Mouse (Mus musculus): ENCODE results near the gene Pten. TPM values are rescaled to one million over a fixed set of nuclear protein-coding genes. Genes with fewer than 3 reads are reported as not detected.
"Not testable (repeated sequence)": the region's sequence is repeated elsewhere in the genome, so short reads cannot be mapped to it uniquely, and the experiment has no call there.

Gene Pten
- polyA plus RNA-seq, 1 experiment from 2014 or later, result 14.1 TPM

DNA sequence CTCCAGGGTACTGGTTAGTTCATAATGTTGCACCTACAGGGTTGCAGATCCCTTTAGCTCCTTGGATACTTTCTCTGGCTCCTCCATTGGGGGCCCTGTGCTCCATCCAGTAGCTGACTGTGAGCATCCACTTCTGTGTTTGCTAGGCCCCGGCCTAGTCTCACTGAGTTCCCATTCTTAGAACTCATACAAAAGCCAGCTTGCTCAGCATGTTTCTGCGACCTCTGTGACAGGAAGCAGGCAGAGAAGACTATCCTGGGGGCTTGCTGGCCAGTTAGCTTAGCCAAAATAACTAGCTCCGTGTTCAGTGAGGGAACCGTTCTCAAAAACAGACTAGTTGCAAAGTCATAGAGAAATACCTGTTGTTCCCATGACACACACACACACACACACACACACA lies 30.1 kb downstream of the Pten start:
- H3K4me3 ChIP-seq; H3K27ac ChIP-seq; H3K27me3 ChIP-seq; ATAC-seq (ENCODE audit: low FRiP score); H3K9me3 ChIP-seq (replicated peaks); H3K4me2 ChIP-seq (replicated peaks); H3K9ac ChIP-seq; H3K36me3 ChIP-seq: not testable (repeated sequence)
- WGBS, result 43% methylated on average over 4 of the region's 4 CpGs
- H3K4me1 ChIP-seq, result peaks cover 20% of the 10 kb centered on the region

DNA sequence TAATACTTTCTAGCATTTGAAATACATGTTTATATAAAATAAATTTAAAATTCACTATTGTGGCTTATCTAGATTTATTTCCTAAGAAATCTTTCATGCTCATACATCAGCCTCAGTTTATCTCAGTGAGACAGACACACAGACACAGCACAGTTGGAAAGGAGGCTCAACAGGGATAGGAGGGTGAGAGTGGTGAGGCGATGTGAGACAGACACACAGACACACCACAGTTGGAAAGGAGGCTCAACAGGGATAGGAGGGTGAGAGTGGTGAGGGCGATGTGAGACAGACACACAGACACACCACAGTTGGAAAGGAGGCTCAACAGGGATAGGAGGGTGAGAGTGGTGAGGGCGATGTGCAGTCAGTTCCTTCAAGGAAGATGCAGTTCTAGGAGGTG lies 30.7 kb downstream of the Pten start:
- not testable (repeated sequence) for H3K27me3 ChIP-seq; H3K9me3 ChIP-seq (replicated peaks); H3K27ac ChIP-seq; H3K9ac ChIP-seq; H3K4me2 ChIP-seq (replicated peaks); H3K4me3 ChIP-seq; ATAC-seq (ENCODE audit: low FRiP score); H3K36me3 ChIP-seq
- H3K4me1 ChIP-seq, result peaks cover 23% of the 10 kb centered on the region
- WGBS, result 83% methylated on average over 3 of the region's 3 CpGs

DNA sequence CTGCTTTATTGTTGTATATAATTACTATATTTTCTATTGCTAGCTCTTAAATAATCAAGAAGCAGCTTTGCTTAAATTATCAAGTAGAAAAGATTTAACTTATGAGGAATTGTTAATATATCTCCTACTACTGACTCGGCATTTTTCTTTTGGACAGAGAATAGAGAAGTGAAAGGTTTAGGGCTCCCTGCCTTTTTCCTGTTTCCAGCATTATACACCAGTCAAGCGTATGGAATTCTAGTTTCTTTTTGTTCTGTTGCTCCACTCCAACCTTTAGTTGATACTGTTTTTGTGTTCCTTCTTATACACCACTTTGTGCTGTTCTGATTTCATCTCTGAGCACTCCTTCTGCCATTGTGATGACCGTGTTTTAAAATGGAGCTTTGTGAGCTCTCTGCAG lies 32.2 kb downstream of the Pten start:
- Histone ChIP-seq H3K4me3 (no peak overlapping the region), H3K4me2 (replicated peaks) (no peak overlapping the region), H3K27ac (0 out of 2 replicates have a peak overlapping the region, but pooled peaks have one; percentile 35), H3K27me3 (no peaks in the 10 kb centered on the region), H3K4me1 (peaks cover 32% of the 10 kb centered on the region), H3K9me3 (replicated peaks) (no peaks in the 10 kb centered on the region), H3K36me3 (no peaks in the 10 kb centered on the region; the same call in 1 of the 2 replicates), H3K9ac (no peak overlapping the region)
- WGBS, result 50% methylated on average over 3 of the region's 3 CpGs
- no peak for ATAC-seq (ENCODE audit: low FRiP score)

DNA sequence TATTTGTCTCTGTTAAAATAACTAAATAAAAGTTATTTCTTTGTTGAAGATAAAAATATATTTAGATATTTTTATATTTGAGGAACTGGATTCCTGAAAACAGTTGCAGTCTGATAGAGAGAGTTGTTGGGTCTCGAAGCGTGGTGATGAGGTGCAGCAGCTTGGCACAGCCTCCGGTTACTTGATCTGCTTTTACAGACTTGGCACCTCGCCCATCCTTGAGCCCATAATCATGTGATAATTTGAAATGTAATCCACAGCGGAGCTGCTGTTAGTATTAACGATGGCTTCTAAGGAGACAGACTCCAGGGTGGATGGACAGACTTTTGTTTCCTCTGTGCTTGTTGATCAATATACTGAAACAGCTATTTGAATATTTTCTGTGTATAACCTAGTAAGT lies 35.3 kb downstream of the Pten start:
- no peak overlapping the region for H3K9ac ChIP-seq
- H3K27ac ChIP-seq, result no peak overlapping the region
- H3K4me3 ChIP-seq, result no peak overlapping the region
- H3K27me3 ChIP-seq, result no peaks in the 10 kb centered on the region
- peak; percentile 68 for ATAC-seq (ENCODE audit: low FRiP score)
- no peaks in the 10 kb centered on the region for H3K9me3 ChIP-seq (replicated peaks)
- 44% methylated on average over 6 of the region's 6 CpGs for WGBS
- peaks cover 35% of the 10 kb centered on the region for H3K4me1 ChIP-seq
- H3K36me3 ChIP-seq, result no peaks in the 10 kb centered on the region
- no peak overlapping the region for H3K4me2 ChIP-seq (replicated peaks)

DNA sequence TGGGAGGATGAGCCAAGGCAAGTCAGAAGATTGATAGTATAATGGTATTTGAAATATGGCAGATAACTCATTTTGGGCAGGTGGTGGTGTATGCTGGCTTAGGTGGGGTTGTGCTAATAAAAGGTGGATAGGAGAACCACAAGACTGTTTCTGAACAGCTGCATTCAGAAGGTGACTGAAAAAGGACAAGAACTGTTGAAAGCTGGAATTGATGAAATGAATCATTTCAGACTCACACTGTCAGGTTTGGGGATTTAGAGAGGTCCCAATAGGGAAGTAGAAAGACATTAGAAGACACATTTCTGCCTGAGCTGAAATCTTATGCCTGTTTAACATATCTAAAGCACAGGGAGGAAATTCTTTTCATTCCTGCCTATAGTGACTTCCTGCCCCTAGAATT lies 36.6 kb downstream of the Pten start:
- H3K27me3 ChIP-seq, result no peaks in the 10 kb centered on the region

DNA sequence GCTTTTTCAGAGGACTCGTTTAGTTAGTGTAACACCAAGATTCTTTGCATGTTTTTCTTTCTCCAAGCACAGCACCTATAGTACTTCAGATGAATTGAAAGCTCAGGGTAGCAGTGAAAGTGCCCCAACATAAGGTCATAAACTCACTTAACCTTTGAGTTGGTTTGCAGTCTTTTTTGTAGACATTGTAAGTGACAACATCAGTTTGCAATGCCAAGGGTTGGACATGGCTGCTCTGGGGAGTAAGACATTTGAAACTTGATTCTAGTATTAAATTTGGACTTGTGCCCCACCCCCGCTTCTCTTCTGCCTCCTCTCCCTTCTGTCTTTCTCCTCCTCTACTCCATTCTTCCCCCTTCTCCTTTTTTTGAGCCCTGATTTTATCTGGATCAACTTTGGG lies 43.3 kb downstream of the Pten start:
- Histone ChIP-seq H3K27ac (no peak overlapping the region), H3K27me3 (no peaks in the 10 kb centered on the region), H3K36me3 (peaks cover 7% of the 10 kb centered on the region; the same call in 1 of the 2 replicates), H3K9ac (no peak overlapping the region), H3K4me3 (no peak overlapping the region), H3K4me2 (replicated peaks) (no peak overlapping the region), H3K9me3 (replicated peaks) (no peaks in the 10 kb centered on the region), H3K4me1 (no peaks in the 10 kb centered on the region)
- WGBS, result 81% methylated on average over 2 of the region's 2 CpGs
- no peak for ATAC-seq (ENCODE audit: low FRiP score)

More for the DNA sequence above, 36.6 kb downstream of the Pten start:
- Histone ChIP-seq H3K4me3 (no peak overlapping the region), H3K4me1 (peaks cover 28% of the 10 kb centered on the region), H3K9ac (no peak overlapping the region), H3K9me3 (replicated peaks) (no peaks in the 10 kb centered on the region), H3K27ac (no peak overlapping the region), H3K4me2 (replicated peaks) (no peak overlapping the region), H3K36me3 (no peaks in the 10 kb centered on the region)
- no peak for ATAC-seq (ENCODE audit: low FRiP score)

DNA sequence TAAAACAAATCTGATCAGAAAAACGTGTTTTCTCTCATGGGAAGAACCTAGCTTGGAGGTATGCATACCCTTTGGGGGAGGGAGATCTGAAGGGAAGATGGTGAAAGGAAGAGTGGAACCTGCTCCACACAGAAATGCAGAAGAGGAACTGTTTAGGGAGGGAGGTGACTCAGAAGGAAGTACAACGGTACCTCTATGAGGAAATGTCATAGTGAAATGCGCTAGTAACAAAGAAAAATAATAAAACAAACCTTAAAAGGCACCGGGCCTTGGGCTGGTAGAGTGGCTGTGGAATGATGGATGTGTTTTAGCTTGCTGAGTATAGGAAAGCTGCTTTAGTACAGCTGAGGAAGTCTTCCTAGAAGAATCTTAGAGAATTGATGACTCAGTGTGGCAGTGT lies 47.4 kb downstream of the Pten start:
- Histone ChIP-seq H3K4me1 (no peaks in the 10 kb centered on the region), H3K4me3 (no peak overlapping the region), H3K27ac (no peak overlapping the region), H3K4me2 (replicated peaks) (no peak overlapping the region), H3K27me3 (no peaks in the 10 kb centered on the region), H3K9me3 (replicated peaks) (no peaks in the 10 kb centered on the region), H3K9ac (no peak overlapping the region), H3K36me3 (peaks cover 9% of the 10 kb centered on the region; the same call in 1 of the 2 replicates)
- WGBS, result 79% methylated on average over 4 of the region's 4 CpGs
- no peak for ATAC-seq (ENCODE audit: low FRiP score)

DNA sequence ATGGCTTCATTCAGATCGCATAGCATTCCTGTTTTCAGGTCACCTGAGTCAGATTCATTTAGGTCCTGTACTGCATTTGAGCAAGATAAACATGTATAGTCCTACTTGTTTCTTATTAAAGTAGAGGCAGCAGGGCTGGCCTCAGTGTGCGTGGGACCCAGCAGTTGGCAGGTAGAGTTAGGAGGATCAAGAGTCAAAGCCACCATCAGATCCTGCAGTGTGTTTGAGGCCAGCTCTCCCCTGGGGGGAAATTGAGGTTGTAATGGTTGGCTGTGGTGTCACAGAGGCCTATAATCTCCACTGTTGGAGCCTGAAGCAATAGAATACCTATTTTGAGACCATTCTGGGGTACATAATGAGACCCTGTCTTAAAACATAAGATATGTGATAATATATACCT lies 50.3 kb downstream of the Pten start:
- H3K36me3 ChIP-seq, result peaks cover 6% of the 10 kb centered on the region; the same call in 1 of the 2 replicates
- 96% methylated on average over 2 of the region's 2 CpGs for WGBS
- no peak for ATAC-seq (ENCODE audit: low FRiP score)
- no peak overlapping the region for H3K27ac ChIP-seq
- no peak overlapping the region for H3K4me3 ChIP-seq
- H3K4me2 ChIP-seq (replicated peaks), result no peak overlapping the region
- no peaks in the 10 kb centered on the region for H3K27me3 ChIP-seq
- H3K4me1 ChIP-seq, result no peaks in the 10 kb centered on the region
- H3K9ac ChIP-seq, result no peak overlapping the region
- H3K9me3 ChIP-seq (replicated peaks), result no peaks in the 10 kb centered on the region

DNA sequence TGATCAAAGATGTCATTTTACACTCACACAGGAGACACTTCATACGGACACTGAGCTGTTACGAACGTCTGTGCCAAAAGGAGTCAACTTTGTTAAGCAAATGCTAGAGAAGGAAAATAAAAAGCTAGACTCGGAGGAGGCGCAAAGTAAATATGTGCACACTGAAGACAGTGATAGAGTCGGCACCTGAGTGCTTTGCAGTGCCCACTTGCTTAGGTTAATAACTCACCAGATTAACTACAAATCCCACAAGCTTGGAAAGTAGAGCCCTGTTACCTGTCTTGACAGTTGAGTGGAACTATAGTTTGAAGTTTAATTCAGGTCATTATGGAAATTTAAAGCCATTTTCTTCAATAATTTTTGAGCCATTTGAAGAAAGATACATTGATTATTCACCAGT lies 51.4 kb downstream of the Pten start:
- H3K27ac ChIP-seq, result no peak overlapping the region
- no peak for ATAC-seq (ENCODE audit: low FRiP score)
- WGBS, result 85% methylated on average over 6 of the region's 6 CpGs
- no peaks in the 10 kb centered on the region for H3K9me3 ChIP-seq (replicated peaks)
- no peak overlapping the region for H3K9ac ChIP-seq
- no peak overlapping the region for H3K4me2 ChIP-seq (replicated peaks)
- peaks cover 6% of the 10 kb centered on the region; the same call in 1 of the 2 replicates for H3K36me3 ChIP-seq
- H3K4me3 ChIP-seq, result no peak overlapping the region
- H3K27me3 ChIP-seq, result no peaks in the 10 kb centered on the region
- H3K4me1 ChIP-seq, result no peaks in the 10 kb centered on the region

DNA sequence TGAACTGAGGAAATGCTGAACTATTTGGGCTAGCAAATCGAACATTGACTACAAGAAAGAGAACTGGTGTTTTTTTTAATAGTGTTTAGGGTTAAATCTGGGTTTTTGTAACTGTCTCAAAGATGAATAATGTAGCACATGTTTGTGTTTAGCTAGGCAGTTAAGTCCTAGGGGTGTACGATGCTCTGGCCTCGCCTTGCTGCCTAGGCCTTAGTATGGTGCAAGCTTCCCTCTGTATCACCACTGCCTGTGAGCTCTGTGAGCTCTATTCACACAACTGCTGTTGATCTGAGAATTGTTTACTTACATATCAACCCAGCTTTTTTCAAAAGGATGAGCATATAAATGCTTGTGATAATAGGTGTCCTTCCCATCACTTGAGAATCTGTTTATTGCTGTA lies 51.8 kb downstream of the Pten start:
- no peaks in the 10 kb centered on the region for H3K27me3 ChIP-seq
- no peak for ATAC-seq (ENCODE audit: low FRiP score)
- no peak overlapping the region for H3K27ac ChIP-seq
- H3K36me3 ChIP-seq, result peaks cover 6% of the 10 kb centered on the region; the same call in 1 of the 2 replicates
- no peak overlapping the region for H3K4me2 ChIP-seq (replicated peaks)
- no peak overlapping the region for H3K9ac ChIP-seq
- no peaks in the 10 kb centered on the region for H3K4me1 ChIP-seq
- H3K9me3 ChIP-seq (replicated peaks), result no peaks in the 10 kb centered on the region
- H3K4me3 ChIP-seq, result no peak overlapping the region
- 88% methylated on average over 3 of the region's 3 CpGs for WGBS

DNA sequence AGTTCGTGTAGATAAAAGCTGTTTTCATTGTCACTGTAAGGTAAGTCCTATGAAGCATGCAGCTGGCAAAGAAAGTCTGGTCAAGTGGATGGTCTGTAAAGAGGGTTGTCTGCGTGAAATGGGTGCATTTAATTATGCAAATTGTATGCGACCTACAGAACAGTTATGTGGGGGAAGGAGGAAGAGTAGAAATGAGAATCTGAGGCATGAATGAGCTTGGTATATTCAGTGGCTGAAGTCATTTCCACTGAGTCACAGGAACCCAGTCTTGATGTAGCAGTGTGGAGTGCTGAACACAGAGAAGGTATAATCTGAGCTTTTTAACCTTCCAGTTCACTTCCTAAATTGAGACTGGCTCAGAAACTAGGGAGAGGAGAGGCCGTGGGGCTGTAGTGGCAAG lies 61.5 kb downstream of the Pten start:
- Histone ChIP-seq H3K4me1 (peaks cover 2% of the 10 kb centered on the region; the same call in 1 of the 2 replicates), H3K27ac (no peak overlapping the region), H3K4me3 (no peak overlapping the region), H3K4me2 (replicated peaks) (no peak overlapping the region), H3K27me3 (no peaks in the 10 kb centered on the region), H3K9ac (no peak overlapping the region), H3K9me3 (replicated peaks) (no peaks in the 10 kb centered on the region), H3K36me3 (0 out of 2 replicates have a peak, but pooled peaks cover 7% of the 10 kb centered on the region)
- ATAC-seq (ENCODE audit: low FRiP score), result no peak; the same call in 1 of the 2 replicates
- WGBS, result 64% methylated on average over 4 of the region's 4 CpGs

DNA sequence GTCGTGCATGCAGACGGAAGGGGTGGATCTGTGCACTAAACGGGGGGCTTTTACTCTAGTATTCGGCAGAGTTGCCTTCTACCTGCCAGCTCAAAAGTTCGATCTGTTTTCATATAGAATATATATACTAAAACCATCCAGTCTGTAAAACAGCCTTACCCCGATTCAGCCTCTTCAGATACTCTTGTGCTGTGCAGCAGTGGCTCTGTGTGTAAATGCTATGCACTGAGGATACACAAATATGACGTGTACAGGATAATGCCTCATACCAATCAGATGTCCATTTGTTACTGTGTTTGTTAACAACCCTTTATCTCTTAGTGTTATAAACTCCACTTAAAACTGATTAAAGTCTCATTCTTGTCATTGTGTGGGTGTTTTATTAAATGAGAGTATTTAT lies 65.7 kb downstream of the Pten start:
- not testable (repeated sequence) for H3K36me3 ChIP-seq; H3K9me3 ChIP-seq (replicated peaks); H3K9ac ChIP-seq; H3K4me1 ChIP-seq; H3K4me3 ChIP-seq; H3K27me3 ChIP-seq; ATAC-seq (ENCODE audit: low FRiP score); H3K4me2 ChIP-seq (replicated peaks); H3K27ac ChIP-seq
- no CpG with 5 or more reads among the region's 7 CpGs for WGBS

DNA sequence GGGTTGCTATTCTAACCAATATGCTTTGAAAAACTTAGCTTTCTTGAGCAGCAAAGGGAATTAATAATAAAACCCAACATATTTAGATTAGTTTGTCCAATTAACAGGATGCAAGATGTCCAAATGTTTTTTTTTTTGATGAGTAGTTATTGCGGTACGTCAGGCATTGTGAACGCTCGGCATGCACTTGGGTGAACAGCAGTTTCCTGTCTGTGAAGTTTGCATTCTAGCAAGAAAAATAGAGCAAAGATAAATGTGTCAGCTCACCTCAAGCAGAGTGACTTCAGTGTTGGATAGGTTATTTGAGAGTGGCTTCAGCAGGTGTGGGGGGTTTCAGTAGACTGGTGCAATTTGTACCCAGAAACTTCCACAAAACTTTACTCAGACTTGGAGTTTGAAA lies 69.3 kb downstream of the Pten start:
- Histone ChIP-seq H3K27me3 (no peaks in the 10 kb centered on the region), H3K27ac (no peak overlapping the region), H3K9me3 (replicated peaks) (no peaks in the 10 kb centered on the region), H3K4me2 (replicated peaks) (no peak overlapping the region), H3K36me3 (no peaks in the 10 kb centered on the region), H3K9ac (no peak overlapping the region), H3K4me3 (no peak overlapping the region), H3K4me1 (no peaks in the 10 kb centered on the region)
- 87% methylated on average over 4 of the region's 4 CpGs for WGBS
- ATAC-seq (ENCODE audit: low FRiP score), result no peak
